Mouse (Mus musculus) limb, embryonic 10.5 days (tissue): ENCODE measurements around the gene Acer2. TPM values are rescaled to one million over a fixed set of nuclear protein-coding genes. Genes with fewer than 3 reads are reported as not detected.

Experiments
- DNase-seq: peaks from one replicate; pipeline ENCODE4 v3.0.0-alpha.2; 2017; ENCODE audit warnings: low spot score
- H3K27ac ChIP-seq: fragments of 300-500 bp; sonication (generic); 2 replicates; pipeline ENCODE4 v1.5.1; 2016; ENCODE audit warnings: mild to moderate bottlenecking
- H3K27me3 ChIP-seq: fragments of 300-500 bp; sonication (generic); 2 replicates; pipeline ENCODE4 v1.6.1; 2016; ENCODE audit warnings: low read depth, mild to moderate bottlenecking; ENCODE audit not compliant: poor library complexity, severe bottlenecking
- H3K36me3 ChIP-seq: fragments of 300-500 bp; sonication (generic); 2 replicates; pipeline ENCODE4 v1.6.1; 2016; ENCODE audit warnings: mild to moderate bottlenecking, moderate library complexity
- H3K4me1 ChIP-seq: fragments of 300-500 bp; sonication (generic); 2 replicates; pipeline ENCODE4 v1.6.1; 2016
- H3K4me3 ChIP-seq: fragments of 300-500 bp; sonication (generic); 2 replicates; pipeline ENCODE4 v1.5.1; 2016; ENCODE audit warnings: mild to moderate bottlenecking, moderate library complexity
- H3K9me3 ChIP-seq: fragments of 300-500 bp; sonication (generic); replicated peaks from 2 replicates; pipeline ENCODE4 v1.6.1; 2016; ENCODE audit warnings: mild to moderate bottlenecking
- WGBS: fragments of 180-500 bp; shearing (Covaris S2); methylation state at CpG from one replicate; pipeline ENCODE4 v1.1.7; 2016; 5-methylcytosine and 5-hydroxymethylcytosine counted together
- polyA plus RNA-seq: library from polyadenylated mRNA; unstranded; fragments of >200 nt; fragmentation: Nextera tagmentation; extraction: Ambion mirVana; gene quantifications from 2 replicates; pipeline ENCODE4 v1.2.1, GENCODE M21; 2016

The Acer2 gene
- polyA plus RNA-seq, 1 experiment from 2014 or later = 17.1 TPM

DNA sequence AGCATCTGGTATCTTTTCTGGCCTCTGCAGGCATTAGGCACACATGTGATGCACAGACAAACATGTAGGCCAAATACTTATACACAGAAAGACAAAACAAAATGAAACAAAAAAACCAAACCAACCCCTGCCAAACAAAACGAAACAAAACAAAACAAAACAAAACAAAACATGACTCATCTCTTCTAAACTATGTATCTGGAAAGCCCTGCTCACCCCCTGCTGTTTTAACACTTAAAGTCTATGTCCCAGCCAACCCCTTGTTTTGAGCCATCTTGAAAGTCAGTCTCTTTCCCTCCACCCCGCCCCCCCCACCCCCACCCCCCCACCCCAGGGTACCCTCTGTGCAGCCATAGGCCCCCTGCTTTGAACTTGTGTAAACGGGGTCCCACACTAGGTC lies 62.5 kb downstream of the Acer2 start:
- H3K36me3 ChIP-seq = peaks cover 17% of the 10 kb centered on the region
- 67% methylated on average over 3 of the region's 3 CpGs for WGBS
- H3K9me3 ChIP-seq = no peaks in the 10 kb centered on the region
- H3K4me3 ChIP-seq = no peak overlapping the region
- H3K27me3 ChIP-seq = no peaks in the 10 kb centered on the region
- H3K4me1 ChIP-seq = 0 out of 2 replicates have a peak, but pooled peaks cover 5% of the 10 kb centered on the region
- H3K27ac ChIP-seq = no peak overlapping the region
- no peak for DNase-seq

DNA sequence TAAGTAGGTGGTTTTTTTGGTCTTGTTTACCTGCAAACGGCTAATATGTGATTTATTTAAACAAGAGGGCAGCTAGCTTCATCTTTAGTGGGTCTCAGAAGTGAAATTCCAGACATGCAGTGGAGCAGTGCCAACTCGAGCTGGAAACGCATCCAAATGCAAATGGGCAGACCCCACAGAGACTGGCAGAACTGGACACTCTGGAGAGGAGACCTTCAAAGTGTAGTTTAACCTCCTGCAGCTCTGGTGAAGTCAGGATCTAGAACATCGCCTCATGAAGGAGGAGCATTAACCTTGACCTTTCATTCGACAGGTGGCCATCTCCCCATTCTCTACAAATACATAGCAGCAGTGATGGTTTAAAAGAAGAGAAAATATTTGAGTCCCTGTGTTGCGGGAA lies 68.5 kb downstream of the Acer2 start:
- DNase-seq = no peak
- Histone ChIP-seq H3K9me3 (no peaks in the 10 kb centered on the region), H3K36me3 (no peaks in the 10 kb centered on the region), H3K27me3 (no peaks in the 10 kb centered on the region), H3K4me3 (no peak overlapping the region), H3K4me1 (0 out of 2 replicates have a peak, but pooled peaks cover 5% of the 10 kb centered on the region), H3K27ac (no peak overlapping the region)
- 90% methylated on average over 6 of the region's 6 CpGs for WGBS

DNA sequence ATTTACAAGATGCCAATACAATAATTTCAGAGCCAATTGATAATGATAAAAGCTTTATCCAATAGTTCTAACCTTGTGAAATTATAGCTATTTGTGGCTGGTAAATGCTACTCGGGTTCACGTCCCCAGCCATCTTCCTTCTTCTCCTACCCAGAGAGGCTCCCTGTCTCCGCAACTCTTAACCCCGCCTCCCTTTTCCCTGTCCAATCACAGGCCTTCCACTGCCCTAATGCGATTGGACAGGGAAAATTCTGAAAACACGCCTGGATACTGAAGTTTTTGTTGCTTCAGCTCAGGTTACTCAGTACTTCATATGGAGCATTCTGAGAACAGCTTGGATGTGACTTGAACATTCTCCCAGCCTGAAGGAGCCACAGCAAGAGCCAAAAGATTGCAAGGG lies 69.1 kb downstream of the Acer2 start:
- DNase-seq = no peak
- H3K36me3 ChIP-seq = no peaks in the 10 kb centered on the region
- WGBS = 55% methylated on average over 6 of the region's 6 CpGs
- no peak overlapping the region for H3K27ac ChIP-seq
- H3K27me3 ChIP-seq = no peaks in the 10 kb centered on the region
- no peaks in the 10 kb centered on the region for H3K9me3 ChIP-seq
- 0 out of 2 replicates have a peak, but pooled peaks cover 5% of the 10 kb centered on the region for H3K4me1 ChIP-seq
- no peak overlapping the region for H3K4me3 ChIP-seq

DNA sequence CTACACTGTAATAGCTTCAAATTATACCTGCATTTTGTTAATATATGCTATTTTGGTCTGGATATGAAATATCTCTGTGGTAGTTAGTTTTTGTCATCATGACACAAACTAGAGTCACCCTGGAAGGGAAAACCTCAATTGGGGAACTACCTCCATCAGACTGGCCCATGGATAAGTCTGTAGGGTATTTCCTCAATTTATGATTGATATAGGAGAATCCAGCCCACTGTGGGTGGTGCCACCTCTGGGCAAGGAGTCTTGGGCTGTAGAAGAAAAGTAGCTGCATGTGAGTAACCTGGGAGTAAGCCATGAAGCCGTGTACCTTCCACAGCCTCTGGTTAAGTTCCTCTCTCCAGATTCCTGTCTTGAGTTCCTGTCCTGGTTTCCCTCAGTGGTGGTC lies 74.6 kb downstream of the Acer2 start:
- H3K4me3 ChIP-seq = no peak overlapping the region
- WGBS = 80% methylated on average over 1 of the region's 1 CpGs
- no peak overlapping the region for H3K27ac ChIP-seq
- no peaks in the 10 kb centered on the region for H3K27me3 ChIP-seq
- no peaks in the 10 kb centered on the region for H3K36me3 ChIP-seq
- no peaks in the 10 kb centered on the region for H3K9me3 ChIP-seq
- DNase-seq = no peak
- no peaks in the 10 kb centered on the region for H3K4me1 ChIP-seq

DNA sequence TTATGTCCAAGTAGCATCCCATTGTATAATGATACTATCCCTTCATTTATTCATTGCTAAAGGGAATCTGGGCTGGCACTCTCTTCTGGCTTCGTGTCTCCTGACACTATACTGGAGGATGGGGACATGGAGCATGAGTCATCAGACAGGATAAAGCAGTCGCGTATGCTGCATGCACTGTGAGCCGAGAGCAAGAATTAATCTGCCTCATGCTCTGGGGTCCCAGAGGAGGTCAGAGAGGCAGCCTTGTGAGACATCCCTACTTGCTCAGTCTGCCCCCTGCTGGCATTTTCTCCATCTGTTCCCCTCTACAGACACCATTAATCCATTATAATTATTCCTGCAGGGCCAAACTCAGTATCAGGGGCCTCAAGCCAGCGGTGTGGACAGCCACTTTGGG lies 79.3 kb downstream of the Acer2 start:
- WGBS = 72% methylated on average over 5 of the region's 5 CpGs
- no peaks in the 10 kb centered on the region for H3K27me3 ChIP-seq
- H3K4me1 ChIP-seq = no peaks in the 10 kb centered on the region
- no peaks in the 10 kb centered on the region for H3K36me3 ChIP-seq
- DNase-seq = no peak
- H3K4me3 ChIP-seq = no peak overlapping the region
- no peaks in the 10 kb centered on the region for H3K9me3 ChIP-seq
- no peak overlapping the region for H3K27ac ChIP-seq

DNA sequence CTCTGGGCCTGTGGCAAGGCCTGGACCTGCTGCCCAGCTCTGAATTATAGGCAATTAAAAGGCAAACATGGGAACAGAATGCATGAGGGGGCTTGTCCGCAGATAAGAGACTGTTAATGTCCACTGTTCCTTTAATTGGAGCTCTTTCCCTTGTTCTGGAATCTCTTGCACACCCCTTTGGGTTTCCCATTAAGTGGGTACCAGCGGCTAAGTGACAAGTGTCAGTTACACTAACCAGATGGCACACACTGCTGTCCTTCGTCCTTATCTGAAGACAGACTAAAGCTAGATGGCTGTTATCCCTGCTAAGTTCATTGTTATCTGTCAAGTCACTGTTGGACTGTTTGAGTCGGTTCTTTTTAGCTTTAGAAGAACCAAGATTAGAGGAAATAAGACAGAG lies 81.3 kb downstream of the Acer2 start:
- Histone ChIP-seq H3K27me3 (no peaks in the 10 kb centered on the region), H3K4me1 (no peaks in the 10 kb centered on the region), H3K27ac (no peak overlapping the region), H3K36me3 (no peaks in the 10 kb centered on the region), H3K4me3 (no peak overlapping the region), H3K9me3 (no peaks in the 10 kb centered on the region)
- DNase-seq = no peak
- WGBS = 44% methylated on average over 4 of the region's 4 CpGs

DNA sequence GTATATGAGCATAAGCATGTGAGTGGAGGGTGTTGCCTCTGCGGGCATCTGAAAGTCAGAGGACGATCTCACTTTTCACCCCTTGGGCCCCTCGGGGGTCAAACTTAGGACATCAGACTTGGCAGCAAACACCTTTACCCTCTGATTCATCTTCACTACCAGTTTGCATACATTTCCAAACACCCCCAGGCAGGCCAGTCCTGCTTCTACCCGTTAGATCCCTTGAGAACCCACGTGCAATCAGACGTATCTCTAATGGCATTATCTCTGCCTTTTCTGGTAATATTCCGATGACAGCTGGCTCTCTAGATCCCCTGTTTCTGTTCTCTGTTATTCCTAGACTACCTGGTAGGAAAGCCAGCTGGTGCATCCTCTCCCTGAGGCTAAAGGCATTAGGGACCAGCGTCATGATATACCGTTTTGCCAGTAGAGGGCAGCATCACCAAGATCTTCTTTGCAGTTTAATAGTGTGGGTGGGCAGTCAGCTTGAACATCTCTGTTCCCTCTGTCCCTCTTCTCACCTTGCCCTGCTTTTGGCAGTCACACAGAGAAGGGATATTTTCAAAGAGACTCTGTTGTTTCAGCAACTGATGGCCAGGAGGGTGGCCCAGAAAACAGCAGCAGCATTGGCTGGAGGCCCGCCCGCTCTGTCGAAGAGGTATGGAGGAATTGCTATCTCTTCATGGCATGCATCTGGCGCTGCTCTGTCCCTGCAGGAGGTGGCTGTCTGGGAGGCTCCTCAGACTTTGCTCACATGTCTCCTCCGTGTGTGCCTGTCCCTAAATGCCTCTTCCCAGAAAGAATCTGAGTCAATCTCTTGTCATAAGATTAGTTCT lies 83.6 kb downstream of the Acer2 start:
- H3K36me3 ChIP-seq = no peaks in the 10 kb centered on the region
- WGBS = 44% methylated on average over 14 of the region's 14 CpGs
- H3K4me1 ChIP-seq = no peaks in the 10 kb centered on the region
- H3K27me3 ChIP-seq = no peaks in the 10 kb centered on the region
- H3K4me3 ChIP-seq = no peak overlapping the region
- H3K27ac ChIP-seq = no peak overlapping the region
- H3K9me3 ChIP-seq = no peaks in the 10 kb centered on the region
- peak; percentile 67 for DNase-seq

DNA sequence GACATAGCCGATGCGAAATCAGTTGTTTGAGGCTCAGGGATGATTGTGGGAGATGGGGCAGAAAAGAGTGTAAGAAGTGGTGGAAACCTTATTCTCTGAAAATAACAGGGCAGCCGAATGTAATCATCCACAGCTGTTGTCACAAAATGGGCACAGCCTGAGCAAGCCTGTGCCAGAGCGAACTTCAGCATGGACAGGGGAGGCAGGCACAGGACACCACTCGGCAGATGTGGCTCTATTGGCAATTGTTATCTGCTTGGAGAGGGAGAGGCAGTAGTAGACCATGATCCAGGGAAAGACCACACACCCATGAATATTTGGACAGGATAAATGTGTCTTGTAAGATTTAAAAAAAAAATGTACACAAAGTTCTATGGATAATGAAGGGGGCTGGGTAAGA lies 103.1 kb downstream of the Acer2 start:
- WGBS = 84% methylated on average over 5 of the region's 5 CpGs
- no peak for DNase-seq
- no peaks in the 10 kb centered on the region for H3K4me1 ChIP-seq
- no peak overlapping the region for H3K27ac ChIP-seq
- H3K9me3 ChIP-seq = no peaks in the 10 kb centered on the region
- H3K27me3 ChIP-seq = no peaks in the 10 kb centered on the region
- H3K4me3 ChIP-seq = no peak overlapping the region
- no peaks in the 10 kb centered on the region for H3K36me3 ChIP-seq

Other genes starting within 250 kb of the Acer2 start
- gene Plin2, start 204.3 kb upstream of the Acer2 start, polyA plus RNA-seq = 74.6 and 75.8 TPM in 2 replicates
- gene Dennd4c, start 125.8 kb upstream of the Acer2 start, polyA plus RNA-seq = 6.2 and 7.1 TPM in 2 replicates
- 718 and 830 TPM in 2 replicates for gene Rps6, start 17.0 kb upstream of the Acer2 start, polyA plus RNA-seq